Mouse (Mus musculus) testis, adult 2 months (tissue): ENCODE data around the gene Elovl6. TPM values are rescaled to one million over a fixed set of nuclear protein-coding genes. Genes with fewer than 3 reads are reported as not detected.

Experiments
- H3K27ac ChIP-seq: fragments of 200-500 bp; 2 replicates; pipeline ENCODE4 v1.5.1; 2012; ENCODE audit warnings: low read depth, low read length; ENCODE audit not compliant: control insufficient read depth, insufficient read depth
- H3K27me3 ChIP-seq: fragments of 200-500 bp; 2 replicates; pipeline ENCODE4 v1.6.1; 2012; ENCODE audit warnings: mild to moderate bottlenecking, low read length, moderate library complexity; ENCODE audit not compliant: control insufficient read depth, insufficient read depth
- H3K36me3 ChIP-seq: fragments of 200-500 bp; 2 replicates; pipeline ENCODE4 v1.6.1; 2012; ENCODE audit warnings: mild to moderate bottlenecking, low read length; ENCODE audit not compliant: control insufficient read depth, insufficient read depth
- H3K4me1 ChIP-seq: fragments of 200-500 bp; 2 replicates; pipeline ENCODE4 v1.6.1; 2012; ENCODE audit warnings: low read length; ENCODE audit not compliant: control insufficient read depth, insufficient read depth
- H3K4me3 ChIP-seq: fragments of 200-500 bp; 2 replicates; pipeline ENCODE4 v1.5.1; 2012; ENCODE audit warnings: low read depth, mild to moderate bottlenecking, low read length, moderate library complexity, mixed read lengths; ENCODE audit not compliant: control insufficient read depth
- CTCF ChIP-seq: fragments of 200-500 bp; IDR thresholded peaks from 2 replicates; pipeline ENCODE4 v1.5.1; 2012; ENCODE audit warnings: low read depth, mild to moderate bottlenecking, inconsistent platforms, low read length, moderate library complexity; ENCODE audit not compliant: control insufficient read depth, insufficient read depth, insufficient replicate concordance
- POLR2A ChIP-seq: fragments of 200-500 bp; IDR thresholded peaks from 2 replicates; pipeline ENCODE4 v1.6.1; 2012; ENCODE audit warnings: low read depth, mild to moderate bottlenecking, inconsistent platforms, low read length, moderate library complexity; ENCODE audit not compliant: control insufficient read depth
- polyA plus RNA-seq: library from polyadenylated mRNA; depleted of rRNA; stranded (reverse); fragments of >200 nt; gene quantifications from 2 replicates; pipeline ENCODE4 v1.2.3, GENCODE M21; 2012

Gene Elovl6
- polyA plus RNA-seq, 1 experiment: 13.3 TPM

DNA sequence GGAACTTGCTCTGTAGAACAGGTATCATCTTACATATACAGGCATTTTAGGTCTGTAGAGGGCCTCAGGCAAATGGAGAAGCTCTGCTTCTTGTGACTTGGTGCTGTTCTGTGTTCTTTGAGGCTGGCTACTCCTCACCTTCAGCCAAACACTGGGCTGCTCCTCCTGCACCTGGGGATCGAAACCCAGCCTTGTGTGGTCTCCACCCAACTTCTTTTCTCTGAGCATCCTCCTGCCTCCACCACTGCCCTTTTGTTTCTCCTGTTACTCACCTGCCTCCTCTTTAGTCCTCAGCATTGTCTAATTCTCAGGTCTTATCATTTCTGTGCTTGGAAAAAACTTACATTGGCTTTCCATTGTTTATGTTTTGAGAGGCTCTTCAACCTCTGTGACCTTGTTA, 12.1 kb downstream of the Elovl6 start:
- Histone ChIP-seq H3K4me3 (no peak overlapping the region), H3K36me3 (no peaks in the 10 kb centered on the region), H3K27ac (no peak overlapping the region), H3K27me3 (no peaks in the 10 kb centered on the region), H3K4me1 (peaks cover 2% of the 10 kb centered on the region; the same call in 1 of the 2 replicates)
- TF ChIP-seq CTCF (no peak), POLR2A (no peak)

DNA sequence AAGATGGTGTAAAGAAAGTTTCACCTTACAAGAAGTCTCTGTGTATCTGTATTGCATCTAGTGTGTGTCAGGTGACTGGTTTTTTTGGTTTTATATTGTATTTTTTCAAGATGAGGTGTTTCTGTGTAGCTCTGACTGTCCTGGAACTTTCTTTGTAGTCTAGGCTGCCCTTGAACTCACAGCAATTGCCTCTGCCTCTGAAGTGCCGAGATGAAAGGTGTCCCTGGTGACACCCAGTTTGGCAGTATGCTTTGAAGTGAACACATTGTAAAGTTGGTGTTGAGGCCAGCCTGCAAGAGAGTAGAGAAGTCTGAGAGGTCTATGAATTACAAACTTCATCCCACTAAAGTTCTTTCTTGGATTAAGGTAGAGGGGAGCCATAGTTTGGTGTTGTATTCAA, 13.1 kb downstream of the Elovl6 start:
- H3K27me3 ChIP-seq: no peaks in the 10 kb centered on the region
- TF ChIP-seq CTCF (no peak), POLR2A (no peak)
- no peaks in the 10 kb centered on the region for H3K36me3 ChIP-seq
- H3K27ac ChIP-seq: no peak overlapping the region
- peaks cover 3% of the 10 kb centered on the region; the same call in 1 of the 2 replicates for H3K4me1 ChIP-seq
- no peak overlapping the region for H3K4me3 ChIP-seq

DNA sequence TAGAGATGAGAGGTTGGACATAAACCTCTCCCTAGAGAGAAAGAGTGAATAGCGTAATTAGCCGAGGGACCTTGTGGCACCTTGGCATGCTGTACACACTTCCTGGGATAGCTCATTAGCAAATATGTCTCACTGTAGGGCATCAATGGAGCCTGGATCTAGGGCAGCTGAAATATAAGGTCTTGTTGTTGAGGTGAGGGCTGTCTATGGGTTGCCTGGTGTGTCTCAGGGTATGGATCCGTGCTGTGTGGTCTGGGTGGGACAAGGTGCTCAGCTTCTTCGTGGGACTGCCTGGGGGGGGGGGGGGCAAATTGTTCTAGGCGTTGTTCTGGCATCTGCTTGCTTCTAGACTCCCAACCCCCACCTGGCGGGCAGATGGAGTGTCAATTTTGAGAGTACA, 13.6 kb downstream of the Elovl6 start:
- Histone ChIP-seq H3K27ac (no peak overlapping the region), H3K27me3 (no peaks in the 10 kb centered on the region), H3K4me1 (peaks cover 3% of the 10 kb centered on the region; the same call in 1 of the 2 replicates), H3K4me3 (no peak overlapping the region), H3K36me3 (no peaks in the 10 kb centered on the region)
- no peak for TF ChIP-seq CTCF
- no peak for TF ChIP-seq POLR2A

DNA sequence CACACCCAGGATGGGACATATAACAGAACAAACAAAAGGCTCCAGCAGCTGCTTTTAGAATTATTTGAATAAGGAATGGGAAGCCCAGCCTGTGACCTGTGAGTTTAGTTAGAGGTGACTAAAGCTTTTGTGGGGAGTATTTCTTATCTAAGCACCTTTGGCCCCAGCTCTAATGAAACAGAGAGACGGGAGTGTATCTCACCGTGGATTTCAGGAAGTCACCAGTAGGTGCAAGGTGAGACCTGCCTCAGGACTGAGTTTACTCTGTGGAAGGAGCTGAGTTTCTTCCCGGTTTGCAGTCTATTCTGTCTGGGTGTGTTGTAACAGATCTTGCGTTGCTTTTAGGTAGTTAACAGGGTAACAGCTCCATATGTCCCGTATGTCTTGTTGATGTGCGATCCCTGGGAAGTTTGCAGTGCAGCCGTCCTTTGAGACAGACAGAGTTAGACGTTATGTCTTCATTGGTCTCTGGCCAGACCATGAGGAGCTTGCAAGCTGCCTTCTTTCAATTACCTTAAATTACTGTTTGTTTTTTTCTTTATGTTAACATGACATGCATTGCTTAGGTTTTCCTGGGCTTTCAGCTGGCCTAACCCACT, 15.8 kb downstream of the Elovl6 start:
- Histone ChIP-seq H3K4me3 (no peak overlapping the region), H3K4me1 (peaks cover 3% of the 10 kb centered on the region; the same call in 1 of the 2 replicates), H3K36me3 (no peaks in the 10 kb centered on the region), H3K27ac (no peak overlapping the region), H3K27me3 (no peaks in the 10 kb centered on the region)
- TF ChIP-seq POLR2A (no peak), CTCF (no peak)

DNA sequence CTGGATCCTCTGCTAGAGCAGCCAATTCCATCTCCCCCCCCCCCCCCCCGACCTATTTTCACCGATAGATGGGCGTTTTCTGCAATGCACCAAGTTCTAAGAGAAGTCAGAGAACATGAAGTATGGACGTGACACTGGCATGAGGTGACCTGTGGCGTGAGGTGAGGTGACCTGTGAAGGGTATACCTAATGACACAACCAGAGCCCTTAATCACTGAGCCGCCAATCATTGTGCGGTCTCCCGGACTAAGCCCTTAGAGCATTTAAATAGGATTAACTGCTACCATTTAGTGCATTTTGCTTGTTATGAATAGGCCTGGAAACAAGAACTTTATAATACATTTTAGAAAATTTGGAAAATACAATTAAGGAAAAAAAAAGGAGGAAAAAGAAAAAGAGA, 16.6 kb downstream of the Elovl6 start:
- Histone ChIP-seq H3K27me3 (no peaks in the 10 kb centered on the region), H3K4me1 (peaks cover 3% of the 10 kb centered on the region; the same call in 1 of the 2 replicates), H3K27ac (no peak overlapping the region), H3K36me3 (no peaks in the 10 kb centered on the region), H3K4me3 (no peak overlapping the region)
- no peak for TF ChIP-seq POLR2A
- no peak for TF ChIP-seq CTCF

DNA sequence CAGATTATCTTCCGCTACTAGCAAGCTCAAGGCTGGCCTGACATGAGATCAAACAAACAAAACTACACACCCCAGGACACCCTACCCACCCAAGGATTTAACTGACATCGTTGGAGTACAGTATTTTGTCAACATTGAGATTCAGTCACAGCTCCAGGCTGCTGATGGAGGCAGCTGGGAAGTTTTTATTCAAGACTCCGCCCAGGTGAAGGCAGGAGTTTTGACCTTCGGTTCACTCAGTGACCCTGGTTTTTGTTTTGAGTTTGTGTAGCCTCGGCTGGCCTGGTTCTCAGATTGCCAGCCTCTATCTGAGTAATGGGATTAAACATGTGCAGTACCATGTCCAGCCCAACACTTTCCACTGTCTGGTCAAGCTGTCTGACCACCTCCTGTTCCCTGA, 17.4 kb downstream of the Elovl6 start:
- no peak for TF ChIP-seq POLR2A
- TF ChIP-seq CTCF: no peak
- H3K27ac ChIP-seq: no peak overlapping the region
- H3K4me3 ChIP-seq: no peak overlapping the region
- no peaks in the 10 kb centered on the region for H3K27me3 ChIP-seq
- H3K36me3 ChIP-seq: no peaks in the 10 kb centered on the region
- peaks cover 3% of the 10 kb centered on the region; the same call in 1 of the 2 replicates for H3K4me1 ChIP-seq

DNA sequence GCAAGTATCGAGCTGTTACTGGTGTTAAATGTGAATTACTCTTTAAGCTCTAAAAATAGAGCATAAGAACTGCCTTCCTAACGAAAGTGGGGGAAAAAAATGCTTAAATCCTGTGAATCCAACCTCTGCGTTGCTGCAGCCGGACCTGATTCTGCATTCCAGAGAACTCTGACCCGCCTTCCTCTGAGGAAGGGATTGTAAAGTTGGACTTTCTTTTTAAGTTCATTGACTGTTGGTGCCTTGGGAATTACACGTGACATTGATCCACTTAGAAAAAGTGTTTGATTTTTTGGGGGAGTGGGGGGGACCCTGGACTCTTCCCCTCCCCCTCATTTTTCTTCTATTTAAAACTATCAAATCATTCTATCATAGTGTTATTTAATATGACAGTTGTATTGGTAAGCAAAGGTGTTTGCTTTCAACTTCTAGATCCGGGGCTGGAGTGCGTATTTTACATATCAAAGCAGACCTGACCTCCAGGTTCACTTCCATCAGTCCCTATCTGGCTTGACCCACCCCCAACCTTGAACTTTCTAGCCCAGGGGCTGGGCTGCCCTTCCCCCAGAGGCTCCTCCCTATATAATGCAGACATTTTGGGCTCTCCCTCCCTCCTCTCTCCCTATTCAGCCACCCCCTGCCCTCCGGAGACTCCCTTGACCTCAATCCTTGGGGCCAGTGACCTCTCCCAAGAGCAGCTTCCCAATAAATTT, 19.6 kb downstream of the Elovl6 start:
- H3K27me3 ChIP-seq: no peaks in the 10 kb centered on the region
- no peak overlapping the region for H3K27ac ChIP-seq
- peaks cover 3% of the 10 kb centered on the region; the same call in 1 of the 2 replicates for H3K4me1 ChIP-seq
- no peaks in the 10 kb centered on the region for H3K36me3 ChIP-seq
- H3K4me3 ChIP-seq: no peak overlapping the region
- TF ChIP-seq CTCF (no peak), POLR2A (no peak)
